Mouse (Mus musculus): ENCODE measurements around the gene Trib3. TPM values are rescaled to one million over a fixed set of nuclear protein-coding genes. Genes with fewer than 3 reads are reported as not detected.
A peak's percentile ranks its signal among the peaks of the same experiment; 100 is the strongest.

The Trib3 gene
- polyA plus RNA-seq, 1 experiment from 2014 or later = 1.7 TPM

- no peak for ATAC-seq (replicated peaks; ENCODE audit: insufficient number of reproducible peaks, low FRiP score, low TSS enrichment, low read depth)
- 58% methylated on average over 4 of the region's 4 CpGs for WGBS
- H3K4me1 ChIP-seq (ENCODE audit: control insufficient read depth, insufficient read depth, low read length) = peaks cover 6% of the 10 kb centered on the region
- H3K4me3 ChIP-seq (ENCODE audit: low read depth, low read length) = no peak overlapping the region
- H3K27ac ChIP-seq (replicated peaks; ENCODE audit: low read depth, low read length) = no peak overlapping the region
- H3K4me2 ChIP-seq (ENCODE audit: low read depth, low read length) = no peak overlapping the region
- no peaks in the 10 kb centered on the region for H3K27me3 ChIP-seq (ENCODE audit: control insufficient read depth, insufficient read depth, low read length)
- H3K9ac ChIP-seq (replicated peaks; ENCODE audit: low read length) = no peak overlapping the region
- H3K36me3 ChIP-seq (replicated peaks; ENCODE audit: control insufficient read depth, insufficient read depth, low read depth, low read length) = no peaks in the 10 kb centered on the region
- DNase-seq (ENCODE audit: low spot score) = no peak
- H3K9me3 ChIP-seq (replicated peaks; ENCODE audit: control insufficient read depth, low read length) = no peaks in the 10 kb centered on the region
Measured at GRCm38 (mm10) chr2:152372661-152373060, 28.8 kb upstream of the Trib3 start.

GRCm38 (mm10) chr2:152372104-152372503 is 28.3 kb upstream of the Trib3 start:
- WGBS = 87% methylated on average over 7 of the region's 7 CpGs
- Histone ChIP-seq H3K36me3 (replicated peaks; ENCODE audit: control insufficient read depth, insufficient read depth, low read depth, low read length) (no peaks in the 10 kb centered on the region), H3K4me3 (ENCODE audit: low read depth, low read length) (no peak overlapping the region), H3K4me1 (ENCODE audit: control insufficient read depth, insufficient read depth, low read length) (peaks cover 6% of the 10 kb centered on the region), H3K27ac (replicated peaks; ENCODE audit: low read depth, low read length) (no peak overlapping the region), H3K9me3 (replicated peaks; ENCODE audit: control insufficient read depth, low read length) (no peaks in the 10 kb centered on the region), H3K27me3 (ENCODE audit: control insufficient read depth, insufficient read depth, low read length) (no peaks in the 10 kb centered on the region), H3K4me2 (ENCODE audit: low read depth, low read length) (no peak overlapping the region), H3K9ac (replicated peaks; ENCODE audit: low read length) (no peak overlapping the region)
- DNase-seq (ENCODE audit: low spot score) (no peak), ATAC-seq (replicated peaks; ENCODE audit: insufficient number of reproducible peaks, low FRiP score, low TSS enrichment, low read depth) (no peak)

- H3K36me3 ChIP-seq (replicated peaks; ENCODE audit: control insufficient read depth, insufficient read depth, low read depth, low read length) = no peaks in the 10 kb centered on the region
- 30% methylated on average over 14 of the region's 14 CpGs for WGBS
- H3K27me3 ChIP-seq (ENCODE audit: control insufficient read depth, insufficient read depth, low read length) = no peaks in the 10 kb centered on the region
- peak; percentile 76 for DNase-seq (ENCODE audit: low spot score)
- no peaks in the 10 kb centered on the region for H3K4me1 ChIP-seq (ENCODE audit: control insufficient read depth, insufficient read depth, low read length)
- H3K9ac ChIP-seq (replicated peaks; ENCODE audit: low read length) = no peak overlapping the region
- H3K4me2 ChIP-seq (ENCODE audit: low read depth, low read length) = no peak overlapping the region
- H3K4me3 ChIP-seq (ENCODE audit: low read depth, low read length) = no peak overlapping the region
- ATAC-seq (replicated peaks; ENCODE audit: insufficient number of reproducible peaks, low FRiP score, low TSS enrichment, low read depth) = 0 out of 2 replicates have a peak, but pooled peaks have one; percentile 14
- no peak overlapping the region for H3K27ac ChIP-seq (replicated peaks; ENCODE audit: low read depth, low read length)
- no peaks in the 10 kb centered on the region for H3K9me3 ChIP-seq (replicated peaks; ENCODE audit: control insufficient read depth, low read length)
Measured at GRCm38 (mm10) chr2:152368532-152369140, 24.8 kb upstream of the Trib3 start.

GRCm38 (mm10) chr2:152367917-152368316 is 24.1 kb upstream of the Trib3 start:
- H3K27me3 ChIP-seq (ENCODE audit: control insufficient read depth, insufficient read depth, low read length) = no peaks in the 10 kb centered on the region
- H3K4me3 ChIP-seq (ENCODE audit: low read depth, low read length) = no peak overlapping the region
- H3K36me3 ChIP-seq (replicated peaks; ENCODE audit: control insufficient read depth, insufficient read depth, low read depth, low read length) = no peaks in the 10 kb centered on the region
- 90% methylated on average over 5 of the region's 5 CpGs for WGBS
- no peak overlapping the region for H3K4me2 ChIP-seq (ENCODE audit: low read depth, low read length)
- no peaks in the 10 kb centered on the region for H3K9me3 ChIP-seq (replicated peaks; ENCODE audit: control insufficient read depth, low read length)
- no peak overlapping the region for H3K9ac ChIP-seq (replicated peaks; ENCODE audit: low read length)
- ATAC-seq (replicated peaks; ENCODE audit: insufficient number of reproducible peaks, low FRiP score, low TSS enrichment, low read depth) = no peak
- DNase-seq (ENCODE audit: low spot score) = no peak
- no peaks in the 10 kb centered on the region for H3K4me1 ChIP-seq (ENCODE audit: control insufficient read depth, insufficient read depth, low read length)
- no peak overlapping the region for H3K27ac ChIP-seq (replicated peaks; ENCODE audit: low read depth, low read length)

GRCm38 (mm10) chr2:152363245-152364147 is 19.7 kb upstream of the Trib3 start:
- H3K9ac ChIP-seq (replicated peaks; ENCODE audit: low read length) = no peak overlapping the region; the same call in 1 of the 2 replicates
- WGBS = 10% methylated on average over 17 of the region's 17 CpGs

GRCm38 (mm10) chr2:152361193-152361592 is 17.4 kb upstream of the Trib3 start:
- Histone ChIP-seq H3K36me3 (replicated peaks; ENCODE audit: control insufficient read depth, insufficient read depth, low read depth, low read length) (no peaks in the 10 kb centered on the region), H3K9ac (replicated peaks; ENCODE audit: low read length) (no peak overlapping the region), H3K27me3 (ENCODE audit: control insufficient read depth, insufficient read depth, low read length) (no peaks in the 10 kb centered on the region), H3K4me3 (ENCODE audit: low read depth, low read length) (no peak overlapping the region), H3K4me2 (ENCODE audit: low read depth, low read length) (no peak overlapping the region), H3K27ac (replicated peaks; ENCODE audit: low read depth, low read length) (no peak overlapping the region), H3K9me3 (replicated peaks; ENCODE audit: control insufficient read depth, low read length) (no peaks in the 10 kb centered on the region), H3K4me1 (ENCODE audit: control insufficient read depth, insufficient read depth, low read length) (no peaks in the 10 kb centered on the region)
- WGBS = 91% methylated on average over 8 of the region's 8 CpGs
- DNase-seq (ENCODE audit: low spot score) = no peak
- ATAC-seq (replicated peaks; ENCODE audit: insufficient number of reproducible peaks, low FRiP score, low TSS enrichment, low read depth) = no peak

More at GRCm38 (mm10) chr2:152363245-152364147, 19.7 kb upstream of the Trib3 start:
- Histone ChIP-seq H3K4me2 (ENCODE audit: low read depth, low read length) (no peak overlapping the region), H3K27ac (replicated peaks; ENCODE audit: low read depth, low read length) (no peak overlapping the region), H3K27me3 (ENCODE audit: control insufficient read depth, insufficient read depth, low read length) (no peaks in the 10 kb centered on the region), H3K4me1 (ENCODE audit: control insufficient read depth, insufficient read depth, low read length) (no peaks in the 10 kb centered on the region), H3K9me3 (replicated peaks; ENCODE audit: control insufficient read depth, low read length) (no peaks in the 10 kb centered on the region), H3K36me3 (replicated peaks; ENCODE audit: control insufficient read depth, insufficient read depth, low read depth, low read length) (no peaks in the 10 kb centered on the region), H3K4me3 (ENCODE audit: low read depth, low read length) (no peak overlapping the region)
- ATAC-seq (replicated peaks; ENCODE audit: insufficient number of reproducible peaks, low FRiP score, low TSS enrichment, low read depth) (peak; percentile 74), DNase-seq (ENCODE audit: low spot score) (peak; percentile 91)

- H3K27ac ChIP-seq (replicated peaks; ENCODE audit: low read depth, low read length) = no peak overlapping the region
- H3K9me3 ChIP-seq (replicated peaks; ENCODE audit: control insufficient read depth, low read length) = no peaks in the 10 kb centered on the region
- ATAC-seq (replicated peaks; ENCODE audit: insufficient number of reproducible peaks, low FRiP score, low TSS enrichment, low read depth) = no peak
- WGBS = 51% methylated on average over 7 of the region's 7 CpGs
- H3K4me3 ChIP-seq (ENCODE audit: low read depth, low read length) = no peak overlapping the region
- DNase-seq (ENCODE audit: low spot score) = no peak
- no peaks in the 10 kb centered on the region for H3K27me3 ChIP-seq (ENCODE audit: control insufficient read depth, insufficient read depth, low read length)
- no peak overlapping the region for H3K4me2 ChIP-seq (ENCODE audit: low read depth, low read length)
- H3K4me1 ChIP-seq (ENCODE audit: control insufficient read depth, insufficient read depth, low read length) = no peaks in the 10 kb centered on the region
- no peak overlapping the region for H3K9ac ChIP-seq (replicated peaks; ENCODE audit: low read length)
- no peaks in the 10 kb centered on the region for H3K36me3 ChIP-seq (replicated peaks; ENCODE audit: control insufficient read depth, insufficient read depth, low read depth, low read length)
Measured at GRCm38 (mm10) chr2:152360271-152360775, 16.5 kb upstream of the Trib3 start.

- Histone ChIP-seq H3K27ac (replicated peaks; ENCODE audit: low read depth, low read length) (no peak overlapping the region), H3K4me2 (ENCODE audit: low read depth, low read length) (no peak overlapping the region), H3K4me1 (ENCODE audit: control insufficient read depth, insufficient read depth, low read length) (no peaks in the 10 kb centered on the region), H3K27me3 (ENCODE audit: control insufficient read depth, insufficient read depth, low read length) (no peaks in the 10 kb centered on the region), H3K36me3 (replicated peaks; ENCODE audit: control insufficient read depth, insufficient read depth, low read depth, low read length) (no peaks in the 10 kb centered on the region), H3K9me3 (replicated peaks; ENCODE audit: control insufficient read depth, low read length) (no peaks in the 10 kb centered on the region; the same call in 1 of the 2 replicates), H3K9ac (replicated peaks; ENCODE audit: low read length) (no peak overlapping the region), H3K4me3 (ENCODE audit: low read depth, low read length) (no peak overlapping the region)
- 72% methylated on average over 5 of the region's 5 CpGs for WGBS
- ATAC-seq (replicated peaks; ENCODE audit: insufficient number of reproducible peaks, low FRiP score, low TSS enrichment, low read depth) (no peak), DNase-seq (ENCODE audit: low spot score) (no peak)
Measured at GRCm38 (mm10) chr2:152359616-152360015, 15.8 kb upstream of the Trib3 start.
